Mouse (Mus musculus) neural tube, embryonic 15.5 days (tissue): ENCODE results near the gene Uqcc1. TPM values are rescaled to one million over a fixed set of nuclear protein-coding genes. Genes with fewer than 3 reads are reported as not detected.
"Not testable (repeated sequence)": the region's sequence is repeated elsewhere in the genome, so short reads cannot be mapped to it uniquely, and the experiment has no call there.

Experiments used
- ATAC-seq: fragments of 200-750 bp; cut with Nextera tagmentation; 2 replicates; pipeline ENCODE4 v1.8.0; 2017; ENCODE audit warnings: mild to moderate bottlenecking, moderate TSS enrichment, moderate library complexity; ENCODE audit not compliant: low FRiP score
- H3K27ac ChIP-seq: fragments of 300-500 bp; sonication (generic); replicated peaks from 2 replicates; pipeline ENCODE4 v1.5.1; 2015; ENCODE audit warnings: mild to moderate bottlenecking, inconsistent platforms
- H3K27me3 ChIP-seq: fragments of 300-500 bp; sonication (generic); replicated peaks from 2 replicates; pipeline ENCODE4 v1.6.1; 2015; ENCODE audit warnings: inconsistent platforms
- H3K36me3 ChIP-seq: fragments of 300-500 bp; sonication (generic); 2 replicates; pipeline ENCODE4 v1.6.1; 2015; ENCODE audit warnings: inconsistent platforms
- H3K4me1 ChIP-seq: fragments of 300-500 bp; sonication (generic); 2 replicates; pipeline ENCODE4 v1.6.1; 2015; ENCODE audit warnings: inconsistent platforms
- H3K4me2 ChIP-seq: fragments of 300-500 bp; sonication (generic); 2 replicates; pipeline ENCODE4 v1.6.1; 2015; ENCODE audit warnings: inconsistent platforms, mild to moderate bottlenecking, moderate library complexity
- H3K4me3 ChIP-seq: fragments of 300-500 bp; sonication (generic); replicated peaks from 2 replicates; pipeline ENCODE4 v1.5.1; 2015; ENCODE audit warnings: mild to moderate bottlenecking, inconsistent platforms
- H3K9ac ChIP-seq: fragments of 300-500 bp; sonication (generic); replicated peaks from 2 replicates; pipeline ENCODE4 v1.6.1; 2015; ENCODE audit warnings: mild to moderate bottlenecking, inconsistent platforms
- H3K9me3 ChIP-seq: fragments of 300-500 bp; sonication (generic); replicated peaks from 2 replicates; pipeline ENCODE4 v1.6.1; 2016; ENCODE audit warnings: inconsistent platforms
- WGBS: fragments of 180-500 bp; shearing (Covaris S2); methylation state at CpG from one replicate; pipeline ENCODE4 v1.1.7; 2015; ENCODE audit warnings: mixed read lengths; 5-methylcytosine and 5-hydroxymethylcytosine counted together
- polyA plus RNA-seq: library from polyadenylated mRNA; unstranded; fragments of >200 nt; fragmentation: Nextera tagmentation; extraction: Ambion mirVana; gene quantifications from 2 replicates; pipeline ENCODE4 v1.2.1, GENCODE M21; 2015

Gene Uqcc1
- polyA plus RNA-seq, 1 experiment from 2014 or later: 70.9 TPM

DNA sequence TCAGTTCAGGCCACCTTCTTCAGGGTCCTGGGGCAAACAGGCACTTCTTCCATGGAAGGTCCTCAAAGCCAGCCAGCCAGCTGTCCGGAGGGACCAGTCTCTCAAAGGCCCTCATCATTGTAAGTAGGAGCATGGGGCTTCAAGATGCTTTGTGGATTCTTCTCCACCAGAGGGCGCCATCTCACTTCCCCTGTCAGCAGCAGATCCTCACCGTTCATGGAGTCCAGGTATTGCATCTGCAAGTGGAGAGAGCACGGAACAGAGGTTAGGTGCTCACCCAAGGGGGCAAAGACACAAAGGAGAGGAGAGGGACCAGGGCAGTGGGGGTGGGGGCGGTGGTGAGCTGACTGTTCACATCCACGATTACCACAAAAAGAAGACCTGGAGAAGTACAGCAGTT lies 81.8 kb downstream of the Uqcc1 start:
- WGBS: 27% methylated on average over 6 of the region's 6 CpGs

DNA sequence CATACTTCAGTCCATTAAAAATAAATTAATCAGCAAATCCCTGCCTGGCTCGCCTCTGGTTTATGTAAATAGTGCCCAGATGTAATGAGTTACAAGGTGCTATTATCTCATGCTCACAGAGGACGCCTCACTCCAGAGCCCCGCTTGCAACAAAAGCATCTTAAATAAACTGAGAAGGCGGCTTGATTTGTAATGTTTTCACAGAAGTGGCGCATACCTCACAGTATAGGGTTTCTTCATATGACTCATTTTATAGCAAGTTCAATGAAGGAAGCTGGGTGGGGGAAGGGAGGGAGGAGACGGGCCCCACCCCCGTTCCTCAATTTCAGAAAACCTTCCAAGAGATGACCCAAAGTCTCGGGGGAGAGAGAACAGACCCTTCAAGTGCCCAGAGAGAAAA lies 83.2 kb downstream of the Uqcc1 start:
- Histone ChIP-seq H3K4me3 (no peak overlapping the region), H3K36me3 (peaks cover 34% of the 10 kb centered on the region), H3K27me3 (no peaks in the 10 kb centered on the region), H3K9me3 (no peaks in the 10 kb centered on the region), H3K4me2 (no peak overlapping the region), H3K27ac (no peak overlapping the region), H3K9ac (no peak overlapping the region), H3K4me1 (no peaks in the 10 kb centered on the region)
- 78% methylated on average over 8 of the region's 8 CpGs for WGBS
- no peak for ATAC-seq

More for the DNA sequence above, 81.8 kb downstream of the Uqcc1 start:
- no peak overlapping the region for H3K4me2 ChIP-seq
- H3K9ac ChIP-seq: no peak overlapping the region
- no peaks in the 10 kb centered on the region for H3K9me3 ChIP-seq
- no peak overlapping the region for H3K27ac ChIP-seq
- H3K27me3 ChIP-seq: no peaks in the 10 kb centered on the region
- no peaks in the 10 kb centered on the region for H3K4me1 ChIP-seq
- H3K4me3 ChIP-seq: no peak overlapping the region
- ATAC-seq: peak; percentile 24
- peaks cover 39% of the 10 kb centered on the region for H3K36me3 ChIP-seq

DNA sequence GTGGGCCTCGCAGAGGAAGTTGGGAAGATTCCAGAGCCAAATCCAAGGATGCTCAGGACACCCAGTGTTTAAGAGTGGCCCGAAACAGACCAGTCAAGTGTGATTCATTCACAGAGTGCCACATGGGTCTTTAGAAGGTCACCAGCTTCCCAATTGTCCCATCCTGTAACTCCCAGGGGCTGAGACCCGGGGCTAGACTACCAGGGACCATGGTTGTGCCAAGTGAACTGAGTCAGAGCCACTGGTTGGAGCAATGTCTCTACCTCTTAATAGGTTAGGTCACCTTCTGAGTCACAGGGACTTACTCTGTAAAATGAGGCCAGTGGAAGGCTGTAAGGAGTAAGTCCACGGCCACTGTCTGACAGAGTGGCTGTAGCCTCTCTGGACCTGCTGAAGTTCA lies 91.1 kb downstream of the Uqcc1 start:
- no peaks in the 10 kb centered on the region for H3K4me1 ChIP-seq
- no peak overlapping the region for H3K27ac ChIP-seq
- no peak overlapping the region for H3K9ac ChIP-seq
- WGBS: 86% methylated on average over 4 of the region's 4 CpGs
- no peak overlapping the region for H3K4me2 ChIP-seq
- no peak overlapping the region for H3K4me3 ChIP-seq
- no peaks in the 10 kb centered on the region for H3K9me3 ChIP-seq
- no peaks in the 10 kb centered on the region for H3K27me3 ChIP-seq
- ATAC-seq: no peak
- H3K36me3 ChIP-seq: no peaks in the 10 kb centered on the region

DNA sequence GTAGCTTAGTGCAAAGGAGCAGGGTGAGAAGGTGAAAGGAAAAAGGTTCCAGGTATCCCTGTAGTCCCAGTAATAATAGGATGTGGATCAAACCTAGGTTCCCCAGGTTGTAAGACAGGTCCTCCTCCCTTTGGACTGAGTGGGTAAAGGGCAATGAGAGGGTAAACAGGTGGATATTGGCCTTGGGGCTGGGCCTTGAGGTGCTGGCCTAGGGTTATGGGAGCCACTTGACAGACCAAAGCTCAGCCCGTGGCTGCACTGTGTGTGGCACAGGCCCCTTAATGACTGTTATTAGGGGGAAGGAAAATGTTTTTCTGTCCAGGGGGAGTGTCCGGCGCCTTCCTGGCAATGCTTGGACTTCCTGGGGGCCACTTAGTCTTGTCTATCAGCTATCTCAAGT lies 92.1 kb downstream of the Uqcc1 start:
- WGBS: 59% methylated on average over 3 of the region's 3 CpGs
- H3K36me3 ChIP-seq: no peaks in the 10 kb centered on the region
- no peaks in the 10 kb centered on the region for H3K9me3 ChIP-seq
- H3K9ac ChIP-seq: no peak overlapping the region
- no peaks in the 10 kb centered on the region for H3K27me3 ChIP-seq
- no peak overlapping the region for H3K4me3 ChIP-seq
- no peaks in the 10 kb centered on the region for H3K4me1 ChIP-seq
- ATAC-seq: no peak
- no peak overlapping the region for H3K27ac ChIP-seq
- H3K4me2 ChIP-seq: no peak overlapping the region

DNA sequence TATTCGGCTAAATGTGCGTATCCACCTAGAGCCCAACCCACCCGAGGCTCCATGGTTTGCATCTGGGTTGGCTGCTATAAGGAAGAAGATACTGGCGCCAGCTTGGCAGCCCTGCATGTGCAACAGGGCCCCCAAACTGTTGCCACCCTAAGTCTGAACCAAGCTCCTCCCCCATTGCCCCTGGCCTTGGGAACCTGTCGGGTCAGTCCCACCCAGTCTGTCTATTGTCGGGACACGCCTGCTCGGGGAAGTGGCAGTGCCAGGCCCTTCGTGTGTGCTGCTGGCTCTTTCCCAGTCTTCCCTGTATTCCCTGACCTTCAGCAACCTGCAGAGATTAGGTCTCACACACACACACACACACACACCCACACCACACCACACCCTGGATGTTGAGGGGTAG lies 95.4 kb downstream of the Uqcc1 start, which contains the start of gene Fam83c:
TSS of gene Fam83c (minus strand) at position 123 of the 400 bp plus-strand sequence.
- no peaks in the 10 kb centered on the region for H3K4me1 ChIP-seq
- WGBS: 63% methylated on average over 9 of the region's 9 CpGs
- H3K9ac ChIP-seq: no peak within 1 kb of the TSS
- H3K27ac ChIP-seq: no peak within 1 kb of the TSS
- no peaks in the 10 kb centered on the region for H3K9me3 ChIP-seq
- no peaks in the 10 kb centered on the region for H3K27me3 ChIP-seq
- H3K4me3 ChIP-seq: no peak within 1 kb of the TSS
- no peaks in the 10 kb centered on the region for H3K36me3 ChIP-seq
- H3K4me2 ChIP-seq: no peak within 1 kb of the TSS
- no peak for ATAC-seq

DNA sequence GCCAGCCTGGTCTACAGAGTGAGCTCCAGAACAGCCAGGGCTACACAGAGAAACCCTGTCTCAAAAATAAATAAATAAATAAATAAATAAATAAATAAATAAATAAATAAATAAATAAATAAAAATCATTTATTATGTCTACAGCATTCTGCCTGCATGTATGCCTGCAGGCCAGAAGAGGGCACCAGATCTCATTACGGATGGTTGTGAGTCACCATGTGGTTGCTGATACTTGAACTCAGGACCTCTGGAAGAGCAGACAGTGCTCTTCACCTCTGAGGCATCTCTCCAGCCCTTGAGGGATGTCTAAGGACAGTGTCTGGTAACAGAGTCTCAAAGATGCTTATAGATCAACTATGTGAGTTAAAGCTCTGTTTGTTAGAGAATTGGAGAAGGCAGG lies 98.0 kb downstream of the Uqcc1 start:
- H3K9me3 ChIP-seq, ATAC-seq, H3K9ac ChIP-seq, H3K27me3 ChIP-seq, H3K4me2 ChIP-seq, H3K4me3 ChIP-seq, H3K36me3 ChIP-seq, H3K27ac ChIP-seq: not testable (repeated sequence)
- peaks cover 12% of the 10 kb centered on the region for H3K4me1 ChIP-seq
- WGBS: 67% methylated on average over 1 of the region's 1 CpGs

DNA sequence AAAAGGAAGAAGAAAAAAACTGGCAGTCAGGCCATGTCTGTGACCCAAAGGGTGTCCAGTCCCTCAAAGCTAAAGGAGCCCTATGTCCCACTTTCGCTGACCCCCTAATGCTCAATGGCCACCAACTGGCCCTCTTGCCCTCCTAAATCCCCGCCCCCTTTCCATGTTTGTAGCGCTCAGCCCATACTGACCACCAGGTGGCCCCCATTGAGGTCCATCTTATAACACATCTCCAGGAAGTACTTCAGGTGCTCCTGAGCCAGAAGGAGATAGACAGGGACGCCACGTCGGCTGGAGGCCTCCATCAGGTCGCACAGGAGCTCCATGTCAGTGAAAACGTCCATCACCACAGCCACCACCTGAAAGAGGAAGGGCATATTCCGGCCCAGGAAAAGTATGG lies 98.8 kb downstream of the Uqcc1 start:
- no peak for ATAC-seq

DNA sequence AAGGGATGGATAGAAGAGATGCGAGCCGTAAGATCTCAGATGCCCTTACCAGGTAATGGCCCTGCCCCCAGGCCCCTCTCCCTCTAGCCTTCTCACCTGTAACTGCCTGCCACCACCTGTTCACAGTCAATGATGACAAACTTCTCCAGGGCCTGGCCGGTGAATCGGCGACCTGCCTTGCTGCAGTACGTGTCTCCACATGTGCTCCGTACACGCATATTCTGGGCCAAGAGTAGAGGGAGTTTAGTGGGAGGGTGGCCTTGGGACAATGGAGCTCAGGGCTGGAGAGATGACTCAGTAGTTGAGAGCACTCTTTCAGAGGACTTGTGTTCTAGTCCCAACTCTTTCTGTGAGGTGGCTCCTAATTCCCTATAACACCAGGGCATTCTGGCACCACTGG lies 99.3 kb downstream of the Uqcc1 start:
- Histone ChIP-seq H3K27me3 (no peaks in the 10 kb centered on the region), H3K27ac (no peak overlapping the region), H3K36me3 (no peaks in the 10 kb centered on the region), H3K4me3 (no peak overlapping the region), H3K4me2 (no peak overlapping the region), H3K4me1 (peaks cover 16% of the 10 kb centered on the region), H3K9me3 (no peaks in the 10 kb centered on the region), H3K9ac (no peak overlapping the region)
- ATAC-seq: no peak
- 96% methylated on average over 8 of the region's 8 CpGs for WGBS

More for the DNA sequence above, 98.8 kb downstream of the Uqcc1 start:
- Histone ChIP-seq H3K36me3 (no peaks in the 10 kb centered on the region), H3K9me3 (no peaks in the 10 kb centered on the region), H3K4me2 (no peak overlapping the region), H3K4me1 (peaks cover 14% of the 10 kb centered on the region), H3K27ac (no peak overlapping the region), H3K4me3 (no peak overlapping the region), H3K27me3 (no peaks in the 10 kb centered on the region), H3K9ac (no peak overlapping the region)
- WGBS: 70% methylated on average over 9 of the region's 9 CpGs

DNA sequence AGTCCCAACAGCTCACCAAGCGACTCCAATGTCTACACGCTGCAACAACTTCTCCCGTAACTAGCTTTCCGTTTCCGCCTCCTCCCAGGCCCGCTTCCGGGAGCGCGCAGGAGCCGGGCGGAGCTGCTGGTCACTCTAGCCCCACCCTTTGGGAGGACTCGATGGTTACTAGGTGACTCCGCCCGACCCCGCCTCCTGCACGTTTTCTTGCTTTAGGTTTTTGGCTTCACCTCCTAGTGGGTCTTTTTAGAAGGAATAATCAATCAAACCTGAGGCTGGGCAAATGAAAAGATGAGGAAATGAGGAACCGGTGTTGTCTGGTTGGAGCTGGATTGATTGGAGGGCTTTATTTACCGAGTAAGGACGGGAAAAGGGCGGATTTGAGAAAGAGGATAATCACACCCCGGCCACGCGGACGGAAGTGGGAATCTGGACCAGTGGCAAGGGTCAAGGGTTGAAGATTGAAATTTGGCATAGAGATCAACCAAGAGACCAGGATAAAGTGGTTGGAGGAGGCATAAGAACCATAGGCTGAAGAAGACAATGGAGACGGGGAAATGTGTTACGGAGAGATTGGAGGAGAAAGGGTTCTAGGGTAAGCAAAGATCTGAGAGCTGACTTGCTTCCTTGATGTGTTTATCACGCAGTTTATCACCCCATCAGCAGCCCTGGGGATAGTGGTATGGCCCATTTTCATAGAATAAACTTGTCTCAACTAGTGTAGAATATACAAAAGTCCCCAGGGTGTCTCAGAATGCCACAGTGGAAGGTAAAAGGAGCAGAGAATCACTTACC lies 103.3 kb downstream of the Uqcc1 start, which contains the start of gene Eif6:
TSS of gene Eif6 (minus strand) at position 296 of the 795 bp plus-strand sequence.
- WGBS: 2% methylated on average over 27 of the region's 27 CpGs
- Histone ChIP-seq H3K9ac (peak within 1 kb of the TSS; percentile 73), H3K27me3 (no peaks in the 10 kb centered on the region), H3K4me1 (peaks cover 27% of the 10 kb centered on the region), H3K36me3 (peaks cover 21% of the 10 kb centered on the region), H3K4me2 (peak within 1 kb of the TSS; percentile 93), H3K4me3 (peak within 1 kb of the TSS; percentile 69), H3K9me3 (no peaks in the 10 kb centered on the region), H3K27ac (peak within 1 kb of the TSS; percentile 87)
- peak; percentile 94 for ATAC-seq

DNA sequence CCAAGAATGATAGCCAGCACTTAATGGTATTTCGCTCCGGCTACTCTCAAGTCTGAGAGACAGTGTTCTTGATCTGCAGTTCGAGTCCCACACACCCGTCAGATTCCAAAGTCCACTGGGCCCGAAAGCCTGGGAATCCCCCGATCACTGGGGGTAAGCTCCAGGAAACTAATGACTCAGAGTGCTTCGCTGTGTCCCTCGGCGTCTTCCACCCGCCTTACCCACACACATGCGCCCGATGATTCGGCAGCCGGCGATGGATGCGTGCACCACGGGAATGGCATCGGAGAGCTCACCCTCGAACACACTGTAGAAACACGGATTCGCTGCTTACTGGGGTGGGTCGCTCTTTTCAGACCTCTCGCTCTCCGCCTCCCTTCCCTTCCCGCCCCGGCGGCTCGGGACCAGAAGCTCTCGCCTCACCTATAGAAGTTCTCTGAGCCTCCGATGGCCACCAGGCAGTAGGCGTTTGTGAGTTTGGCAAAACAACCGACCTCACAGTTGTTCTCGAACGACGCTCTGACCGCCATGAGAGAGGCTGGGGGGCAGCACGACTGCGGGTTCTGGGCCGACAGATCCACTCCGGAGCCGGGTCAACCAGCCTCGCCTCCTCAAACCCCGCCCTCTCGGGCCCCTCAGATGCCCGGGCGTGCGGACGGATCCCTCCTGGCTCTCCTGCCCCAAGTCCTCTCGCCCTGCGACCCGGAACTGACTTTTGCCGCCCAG lies 104.0 kb downstream of the Uqcc1 start:
- H3K4me2 ChIP-seq: peak overlapping the region; percentile 93
- H3K4me1 ChIP-seq: peaks cover 27% of the 10 kb centered on the region
- H3K27me3 ChIP-seq: no peaks in the 10 kb centered on the region
- peak overlapping the region; percentile 87 for H3K27ac ChIP-seq
- ATAC-seq: peak; percentile 22
- H3K36me3 ChIP-seq: peaks cover 27% of the 10 kb centered on the region
- 2% methylated on average over 52 of the region's 52 CpGs for WGBS
- no peaks in the 10 kb centered on the region for H3K9me3 ChIP-seq
- H3K9ac ChIP-seq: peak overlapping the region; percentile 73
- H3K4me3 ChIP-seq: peak overlapping the region; percentile 69

DNA sequence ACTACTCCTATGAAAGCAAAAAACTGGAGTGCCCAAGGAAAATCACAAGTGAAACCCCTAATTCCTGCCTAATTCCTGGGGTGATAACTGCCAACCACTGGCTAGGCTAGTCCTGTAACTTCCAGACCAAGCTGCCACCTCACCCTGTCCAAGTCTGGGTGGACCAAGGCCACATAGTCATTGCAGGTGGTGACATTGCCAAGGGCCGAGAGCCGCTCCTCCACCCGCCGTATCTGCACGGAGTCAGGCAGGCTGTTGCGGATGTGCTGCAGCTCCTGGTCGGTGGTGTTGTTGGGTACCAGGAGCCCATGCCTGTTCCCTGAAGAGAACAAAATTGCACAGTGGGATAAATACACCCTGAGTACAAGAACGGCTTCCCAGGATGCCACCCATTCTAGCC lies 106.4 kb downstream of the Uqcc1 start:
- Histone ChIP-seq H3K9ac (no peak overlapping the region), H3K9me3 (no peaks in the 10 kb centered on the region), H3K4me2 (no peak overlapping the region), H3K27me3 (no peaks in the 10 kb centered on the region), H3K4me1 (peaks cover 38% of the 10 kb centered on the region), H3K27ac (no peak overlapping the region), H3K36me3 (peaks cover 32% of the 10 kb centered on the region), H3K4me3 (no peak overlapping the region)
- no peak for ATAC-seq
- 100% methylated on average over 6 of the region's 8 CpGs for WGBS

DNA sequence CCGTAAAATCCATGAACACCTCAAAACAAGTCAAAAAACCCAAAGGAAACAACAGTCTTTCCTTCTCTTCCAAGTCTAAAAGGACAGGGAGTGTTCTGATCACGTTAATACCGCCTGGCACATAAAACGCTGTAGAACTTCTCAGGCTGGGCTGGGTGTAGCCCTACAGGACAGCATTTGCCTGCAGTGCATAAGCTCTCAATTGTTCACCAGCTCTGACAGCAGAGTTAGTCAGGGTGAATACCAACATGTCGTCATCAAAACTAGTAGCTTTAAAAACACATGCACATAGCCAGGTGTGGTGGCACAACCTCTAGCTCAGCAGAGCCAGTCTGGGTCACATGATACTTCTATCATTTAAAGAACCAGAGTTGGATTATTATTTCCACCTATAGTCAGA lies 109.3 kb downstream of the Uqcc1 start:
- H3K9ac ChIP-seq: no peak overlapping the region
- ATAC-seq: no peak
- no peak overlapping the region for H3K27ac ChIP-seq
- H3K4me3 ChIP-seq: no peak overlapping the region
- H3K4me2 ChIP-seq: no peak overlapping the region
- H3K9me3 ChIP-seq: no peaks in the 10 kb centered on the region
- H3K27me3 ChIP-seq: no peaks in the 10 kb centered on the region
- 97% methylated on average over 5 of the region's 5 CpGs for WGBS
- H3K4me1 ChIP-seq: peaks cover 38% of the 10 kb centered on the region
- H3K36me3 ChIP-seq: peaks cover 45% of the 10 kb centered on the region
